Mouse (Mus musculus) frontal cortex, adult (tissue): ENCODE data around the gene Ms4a6b.
"Not testable (repeated sequence)": the region's sequence is repeated elsewhere in the genome, so short reads cannot be mapped to it uniquely, and the experiment has no call there.

ENCODE experiments used
- ATAC-seq: cut with Nextera tagmentation; 2 replicates; pipeline ENCODE4 v1.9.2; 2017; ENCODE audit warnings: mild to moderate bottlenecking, moderate library complexity, mixed read lengths; ENCODE audit not compliant: low TSS enrichment

The Ms4a6b gene

DNA sequence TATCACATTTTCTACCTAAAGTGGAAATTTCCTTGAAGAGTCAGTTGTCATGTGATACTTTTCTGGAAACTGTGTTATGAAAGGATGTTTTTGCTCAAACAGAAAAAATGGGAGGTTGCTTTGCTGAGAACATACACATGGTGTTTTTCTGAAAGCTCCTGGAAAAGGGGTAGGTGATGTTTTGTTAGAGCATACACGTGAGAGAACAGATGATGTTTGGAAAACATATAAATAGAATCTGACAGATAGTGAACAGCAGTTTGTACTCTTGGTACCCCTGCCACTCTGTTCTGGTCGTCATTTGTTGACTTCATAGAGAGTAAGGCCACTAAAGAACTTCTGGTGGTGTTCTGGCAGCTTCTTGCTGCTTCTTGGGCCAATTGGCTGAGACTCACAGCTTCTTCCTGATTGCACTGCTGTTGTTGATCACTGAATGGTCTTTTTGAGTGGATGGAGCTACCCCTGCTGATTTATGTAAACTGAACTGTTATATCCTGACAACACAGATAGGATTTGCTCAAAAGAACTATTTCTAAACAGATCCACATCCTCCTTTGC is 17.7 kb downstream of the Ms4a6b start:
- ATAC-seq, result no peak

DNA sequence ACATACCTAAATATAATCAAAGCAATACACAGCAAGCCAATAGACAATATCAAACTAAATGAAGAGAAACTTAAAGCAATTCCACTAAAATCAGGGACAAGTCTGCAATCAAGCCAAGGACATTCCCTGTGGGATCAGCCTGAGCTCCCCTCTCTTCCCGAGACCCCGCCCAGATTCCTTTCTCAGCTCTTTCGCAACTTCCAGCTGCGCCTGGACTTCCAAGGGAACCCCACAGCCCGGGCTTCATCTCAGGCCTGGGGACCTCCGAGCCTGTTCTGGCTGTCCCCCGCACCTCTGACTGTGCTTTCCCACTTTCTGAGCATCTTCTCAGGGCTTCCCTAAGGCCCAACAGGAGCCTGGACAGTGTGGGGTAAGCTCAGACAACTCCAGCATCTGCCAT is 20.3 kb downstream of the Ms4a6b start, which contains the start of gene Ms4a4d:
Gene Ms4a4d (plus strand): TSS at position 209 of the 400 bp plus-strand sequence.
- ATAC-seq, result no peak

DNA sequence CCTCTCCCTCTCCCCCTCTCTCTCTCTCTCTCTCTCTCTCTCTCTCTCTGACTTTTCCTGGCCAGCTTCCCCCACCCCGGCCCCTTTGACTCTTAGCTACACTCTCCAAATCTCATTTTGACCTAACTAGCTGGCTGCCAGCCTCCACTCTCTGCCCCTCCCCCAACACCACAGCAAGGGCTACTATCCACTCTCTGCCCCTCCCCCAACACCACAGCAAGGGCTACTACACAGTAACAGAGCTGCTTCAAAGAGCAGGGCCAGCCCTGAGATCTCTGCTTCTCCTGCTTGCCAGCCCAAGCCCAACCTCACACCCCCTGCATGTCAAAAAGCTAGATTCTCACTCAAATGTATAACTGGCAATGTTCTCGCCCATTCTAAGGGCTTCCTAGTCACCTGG is 21.0 kb downstream of the Ms4a6b start:
- ATAC-seq, result no peak

DNA sequence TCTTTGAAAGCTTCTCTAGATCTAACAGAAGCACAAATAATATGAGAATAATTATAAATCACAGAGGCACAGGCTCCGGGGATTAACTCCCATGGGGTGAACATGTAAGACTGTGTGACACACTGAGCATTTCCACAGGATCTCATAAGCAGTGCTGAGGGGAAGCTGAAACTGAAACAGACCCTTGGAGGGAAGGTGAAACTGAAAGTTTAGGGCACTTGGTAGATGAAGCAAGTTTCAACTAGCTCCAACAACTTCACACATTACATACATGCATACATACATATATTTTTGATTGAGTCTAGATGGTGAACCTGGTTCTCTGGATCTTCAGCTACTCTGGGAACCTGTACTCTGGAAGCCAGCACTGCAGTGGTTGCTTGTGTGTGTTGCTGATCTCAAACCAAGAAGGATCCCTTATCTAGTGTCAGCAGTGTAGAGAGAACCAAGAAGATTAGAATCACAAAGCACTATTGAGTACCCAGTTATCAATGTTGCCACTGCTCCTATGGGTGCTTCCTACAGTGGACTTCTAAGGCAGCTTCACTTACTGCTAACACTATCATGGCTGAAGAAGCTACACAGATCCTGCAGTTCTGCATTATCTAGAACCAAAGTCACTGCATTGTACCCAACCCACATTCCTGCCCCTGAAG is 24.0 kb downstream of the Ms4a6b start:
- ATAC-seq, result not testable (repeated sequence)

GRCm38 (mm10) chr19:11544383-11544782 is 28.1 kb downstream of the Ms4a6b start:
- not testable (repeated sequence) for ATAC-seq

- ATAC-seq, result no peak
Observed at GRCm38 (mm10) chr19:11547911-11548310, 31.6 kb downstream of the Ms4a6b start.

- no peak for ATAC-seq
Observed at GRCm38 (mm10) chr19:11554726-11555125, 38.4 kb downstream of the Ms4a6b start.

DNA sequence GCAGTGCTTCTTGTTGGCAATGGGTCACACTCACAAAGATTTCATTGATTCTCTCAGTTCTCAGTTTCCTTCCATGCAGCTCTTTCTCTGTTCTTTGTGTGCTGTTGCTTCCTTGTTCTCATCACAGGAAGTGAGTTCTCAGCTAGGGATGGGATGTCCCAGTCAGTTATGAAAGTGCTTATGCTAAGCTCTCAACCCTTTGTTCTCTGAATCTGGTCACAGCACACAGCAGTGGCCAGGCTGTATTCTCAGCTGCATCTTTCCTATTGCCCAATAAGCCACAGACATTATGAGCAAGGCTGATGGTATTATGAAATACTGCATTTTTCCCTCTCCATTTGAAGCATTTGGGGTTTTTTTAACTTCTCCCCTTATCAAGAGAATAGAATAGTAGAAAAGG is 43.2 kb downstream of the Ms4a6b start:
- not testable (repeated sequence) for ATAC-seq

DNA sequence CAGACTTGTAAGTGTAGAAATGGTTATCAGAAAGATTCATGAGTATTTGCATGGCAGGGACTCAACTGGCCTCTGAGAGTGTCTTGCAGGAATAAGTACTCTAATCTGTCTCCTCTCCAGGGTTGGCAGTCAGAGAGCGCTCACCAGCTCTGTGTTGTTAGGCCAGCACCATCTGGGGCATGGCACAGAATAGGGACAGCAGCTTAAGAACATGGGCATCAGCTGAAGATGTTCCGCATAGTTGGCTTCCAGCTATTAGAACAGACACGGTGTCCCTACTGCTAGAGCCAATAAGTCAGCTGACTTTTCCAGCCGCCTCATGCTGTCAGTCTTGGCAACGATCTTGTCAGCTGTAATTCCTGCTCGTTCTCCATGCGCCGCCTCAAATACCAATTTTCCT is 58.7 kb downstream of the Ms4a6b start:
- no peak for ATAC-seq
